Comparison of ENCODE assay signal across 8 mouse cellular contexts in the genomic region with DNA sequence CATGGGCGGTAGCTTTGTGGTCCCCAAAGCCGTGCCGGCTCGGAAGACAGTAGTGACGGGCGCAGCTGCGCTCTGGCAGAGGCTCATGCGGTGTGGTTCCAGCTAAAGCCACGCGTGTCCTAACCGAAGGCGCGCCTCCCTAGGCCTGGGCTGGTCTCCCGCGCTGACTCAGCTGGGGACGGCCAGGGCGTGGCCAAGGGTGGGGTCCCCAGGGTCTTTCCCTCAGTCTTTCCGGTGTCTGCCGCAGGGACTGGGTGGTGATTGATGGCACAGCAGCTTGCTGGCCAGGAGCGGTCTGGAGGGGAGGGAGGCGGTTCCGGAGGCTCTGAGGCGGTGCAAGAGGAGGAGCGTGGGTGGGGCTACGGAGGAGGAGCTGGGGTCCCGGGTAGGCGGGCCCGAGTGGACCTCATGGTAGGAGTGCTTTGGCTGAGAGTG. TPM values are rescaled to one million over a fixed set of nuclear protein-coding genes. Genes with fewer than 3 reads are reported as not detected.
DNase-seq lines count a peak whose midpoint lies in the region; ATAC-seq lines count a peak whose summit lies in the region.

No protein-coding gene starts in this region.

- peak overlapping the region; percentile 81 for H3K27ac ChIP-seq in midbrain, embryonic 10.5 days (replicated peaks)

- peak; percentile 62 for ATAC-seq in activated CD4-positive, CD25-positive, alpha-beta regulatory T cell, adult 4 months
- peak; percentile 59 for ATAC-seq in inflammation-experienced regulatory T-cells, adult 6 months

- H3K36me3 ChIP-seq in midbrain, embryonic 10.5 days = no peaks in the 10 kb centered on the region

- intact Hi-C loops in gastrocnemius, postnatal 14 days (cut with DNase I; ENCODE audit: low total_unique reads) = no loop called here
- intact Hi-C loops in left cerebral cortex, postnatal 36 days (cut with DNase I) = no loop called here

- peak overlapping the region; percentile 68 for H3K4me3 ChIP-seq in midbrain, embryonic 10.5 days

- peaks cover 36% of the 10 kb centered on the region for H3K27me3 ChIP-seq in midbrain, embryonic 10.5 days (ENCODE audit: low read depth, poor library complexity, severe bottlenecking)

- WGBS in midbrain, embryonic 10.5 days = under 1% methylated on average over 28 of the region's 28 CpGs

- no peaks in the 10 kb centered on the region for H3K9me3 ChIP-seq in midbrain, embryonic 10.5 days (replicated peaks)

- H3K4me1 ChIP-seq in midbrain, embryonic 10.5 days = peaks cover 46% of the 10 kb centered on the region

- peak; percentile 96 for DNase-seq in embryo, embryonic 10 days (ENCODE audit: low spot score)
- peak; percentile 93 for DNase-seq in gastrocnemius, postnatal 14 days
- peak; percentile 80 to 82 for DNase-seq in left cerebral cortex, postnatal 36 days (ENCODE audit: low spot score in 2 of 2)
- DNase-seq in midbrain, embryonic 10.5 days (ENCODE audit: low spot score) = peak; percentile 88
- peak; percentile 71 for DNase-seq in right cerebral cortex, postnatal 4 days
- DNase-seq in yolk sac, embryonic 10.5 days (ENCODE audit: low spot score) = peak; percentile 99

RNA-seq across cellular contexts. Expression of a gene that starts 54.2 kb away (rescaled TPM):
- polyA plus RNA-seq in activated CD4-positive, CD25-positive, alpha-beta regulatory T cell, adult 4 months (2017; shearing (Covaris generic)) = 100 to 1,000 TPM; 176 to 194 TPM
- total RNA-seq in gastrocnemius, postnatal 14 days (2021) = 100 to 1,000 TPM; 202 to 236 TPM
- 100 to 1,000 TPM; 200 to 230 (median 201) TPM for polyA plus RNA-seq in inflammation-experienced regulatory T-cells, adult 6 months (2017; shearing (Covaris generic))
- 10 to 100 TPM; 56.6 to 78.7 TPM for total RNA-seq in left cerebral cortex, postnatal 36 days (2021)
- polyA plus RNA-seq in midbrain, embryonic 10.5 days (2016; fragmentation: Nextera tagmentation; extraction: Ambion mirVana) = 19.8 and 22.2 TPM in 2 replicates

Comparison
In these comparisons a context has a peak if more than half of its experiments do, and no peak if none do; other contexts are left out.
1. Peak in every context shown above with its lines: DNase-seq, ATAC-seq, H3K4me3 ChIP-seq and H3K27ac ChIP-seq.